Mouse (Mus musculus) neural tube, embryonic 14.5 days (tissue): ENCODE results near the gene Siah3. TPM values are rescaled to one million over a fixed set of nuclear protein-coding genes. Genes with fewer than 3 reads are reported as not detected.

ENCODE experiments used
- ATAC-seq: fragments of 200-750 bp; cut with Nextera tagmentation; 2 replicates; pipeline ENCODE4 v1.8.0; 2017; ENCODE audit warnings: low read depth, mild to moderate bottlenecking, moderate TSS enrichment, moderate library complexity
- H3K27ac ChIP-seq: fragments of 300-500 bp; sonication (generic); 2 replicates; pipeline ENCODE4 v1.5.1; 2014; ENCODE audit warnings: low read depth, mild to moderate bottlenecking, control low read depth, low read length, moderate library complexity, mixed read lengths
- H3K27me3 ChIP-seq: fragments of 300-500 bp; sonication (generic); 2 replicates; pipeline ENCODE4 v1.6.1; 2014; ENCODE audit warnings: low read length; ENCODE audit not compliant: control insufficient read depth, insufficient read depth
- H3K36me3 ChIP-seq: fragments of 300-500 bp; sonication (generic); 2 replicates; pipeline ENCODE4 v1.6.1; 2014; ENCODE audit warnings: low read length, mixed read lengths; ENCODE audit not compliant: control insufficient read depth, insufficient read depth
- H3K4me1 ChIP-seq: fragments of 300-500 bp; sonication (generic); 2 replicates; pipeline ENCODE4 v1.6.1; 2014; ENCODE audit warnings: low read length; ENCODE audit not compliant: control insufficient read depth, insufficient read depth
- H3K4me2 ChIP-seq: fragments of 300-500 bp; sonication (generic); 2 replicates; pipeline ENCODE4 v1.6.1; 2014; ENCODE audit warnings: mild to moderate bottlenecking, low read depth, low read length, control low read depth
- H3K4me3 ChIP-seq: fragments of 300-500 bp; sonication (generic); 2 replicates; pipeline ENCODE4 v1.5.1; 2014; ENCODE audit warnings: low read depth, low read length, control low read depth, mixed read lengths
- H3K9ac ChIP-seq: fragments of 300-500 bp; sonication (generic); replicated peaks from 2 replicates; pipeline ENCODE4 v1.6.1; 2014; ENCODE audit warnings: low read depth, mild to moderate bottlenecking, control low read depth, low read length, mixed read lengths
- H3K9me3 ChIP-seq: fragments of 300-500 bp; sonication (generic); 2 replicates; pipeline ENCODE4 v1.6.1; 2016; ENCODE audit warnings: low read length; ENCODE audit not compliant: control insufficient read depth
- WGBS: fragments of 180-500 bp; shearing (Covaris S2); extraction: QIAGEN DNeasy Blood & Tissue Kit; methylation state at CpG from one replicate; pipeline ENCODE4 v1.1.7; 2014; 5-methylcytosine and 5-hydroxymethylcytosine counted together
- polyA plus RNA-seq: library from polyadenylated mRNA; unstranded; fragments of >200 nt; fragmentation: Nextera tagmentation; extraction: Ambion mirVana; gene quantifications from 2 replicates; pipeline ENCODE4 v1.2.1, GENCODE M21; 2014

The Siah3 gene
- polyA plus RNA-seq, 1 experiment from 2014 or later = 11.1 TPM

GRCm38 (mm10) chr14:75459431-75459830 is 3.6 kb downstream of the Siah3 start:
- WGBS = 74% methylated on average over 10 of the region's 10 CpGs
- Histone ChIP-seq H3K27me3 (no peaks in the 10 kb centered on the region), H3K9me3 (no peaks in the 10 kb centered on the region), H3K27ac (peak overlapping the region; percentile 34; the same call in 1 of the 2 replicates), H3K36me3 (no peaks in the 10 kb centered on the region), H3K9ac (0 out of 2 replicates have a peak overlapping the region, but pooled peaks have one; percentile 16), H3K4me1 (peaks cover 19% of the 10 kb centered on the region), H3K4me2 (peak overlapping the region; percentile 63; the same call in 1 of the 2 replicates), H3K4me3 (no peak overlapping the region)
- no peak for ATAC-seq

DNA sequence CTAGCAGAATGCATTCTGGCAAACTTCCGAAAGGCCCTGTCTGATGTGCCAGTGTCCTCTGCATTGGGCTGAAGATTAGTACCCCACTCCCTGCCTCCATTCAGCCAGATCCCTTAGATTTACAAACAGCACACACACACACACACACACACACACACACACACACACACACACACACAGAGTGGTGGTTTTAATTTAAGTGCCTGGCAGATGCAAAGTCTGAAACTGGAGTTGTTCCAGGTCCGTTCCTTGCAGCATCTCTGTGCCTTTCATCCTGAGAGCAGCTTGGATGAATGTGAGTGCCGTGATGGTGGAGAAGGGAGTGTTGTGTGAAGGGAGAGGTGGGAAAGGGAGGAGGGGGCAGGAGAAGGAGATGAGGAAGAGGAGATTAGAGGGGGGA is 4.2 kb downstream of the Siah3 start:
- peaks cover 14% of the 10 kb centered on the region for H3K4me1 ChIP-seq

DNA sequence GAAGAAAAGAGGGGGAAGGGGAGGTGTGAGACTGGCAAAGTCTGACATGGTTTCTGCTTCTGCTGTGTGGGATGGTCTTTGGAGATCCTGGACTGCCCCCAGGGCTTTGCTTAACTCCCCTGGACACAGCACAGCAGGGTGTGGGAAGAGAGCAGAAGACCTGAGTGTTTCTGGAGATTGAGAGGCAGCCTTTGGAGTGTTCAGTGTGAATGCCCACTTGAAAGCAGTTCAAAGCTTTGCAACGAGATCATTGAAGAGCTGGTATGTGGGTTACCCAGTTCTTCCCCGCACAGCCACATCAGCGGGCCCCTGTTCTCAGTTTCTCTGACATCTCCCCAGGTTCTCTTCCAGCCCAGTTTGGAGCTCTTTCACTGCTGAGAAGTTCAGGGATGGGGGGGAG is 4.7 kb downstream of the Siah3 start:
- no peak overlapping the region for H3K4me3 ChIP-seq
- H3K27me3 ChIP-seq = no peaks in the 10 kb centered on the region
- WGBS = 53% methylated on average over 3 of the region's 3 CpGs
- no peak overlapping the region for H3K27ac ChIP-seq
- H3K4me1 ChIP-seq = peaks cover 13% of the 10 kb centered on the region
- H3K36me3 ChIP-seq = no peaks in the 10 kb centered on the region
- H3K9ac ChIP-seq = no peak overlapping the region
- H3K4me2 ChIP-seq = peak overlapping the region; percentile 0; the same call in 1 of the 2 replicates
- H3K9me3 ChIP-seq = no peaks in the 10 kb centered on the region
- no peak for ATAC-seq

More for the DNA sequence above, 4.2 kb downstream of the Siah3 start:
- Histone ChIP-seq H3K9ac (no peak overlapping the region), H3K36me3 (no peaks in the 10 kb centered on the region), H3K4me3 (no peak overlapping the region), H3K9me3 (no peaks in the 10 kb centered on the region), H3K4me2 (peak overlapping the region; percentile 6; the same call in 1 of the 2 replicates), H3K27ac (peak overlapping the region; percentile 34; the same call in 1 of the 2 replicates), H3K27me3 (no peaks in the 10 kb centered on the region)
- ATAC-seq = no peak
- WGBS = 31% methylated on average over 3 of the region's 3 CpGs

GRCm38 (mm10) chr14:75461770-75462169 is 6.0 kb downstream of the Siah3 start:
- Histone ChIP-seq H3K27me3 (no peaks in the 10 kb centered on the region), H3K4me2 (no peak overlapping the region), H3K9me3 (no peaks in the 10 kb centered on the region), H3K9ac (no peak overlapping the region), H3K4me1 (peaks cover 13% of the 10 kb centered on the region), H3K27ac (no peak overlapping the region), H3K36me3 (no peaks in the 10 kb centered on the region), H3K4me3 (no peak overlapping the region)
- 89% methylated on average over 4 of the region's 4 CpGs for WGBS
- no peak for ATAC-seq

DNA sequence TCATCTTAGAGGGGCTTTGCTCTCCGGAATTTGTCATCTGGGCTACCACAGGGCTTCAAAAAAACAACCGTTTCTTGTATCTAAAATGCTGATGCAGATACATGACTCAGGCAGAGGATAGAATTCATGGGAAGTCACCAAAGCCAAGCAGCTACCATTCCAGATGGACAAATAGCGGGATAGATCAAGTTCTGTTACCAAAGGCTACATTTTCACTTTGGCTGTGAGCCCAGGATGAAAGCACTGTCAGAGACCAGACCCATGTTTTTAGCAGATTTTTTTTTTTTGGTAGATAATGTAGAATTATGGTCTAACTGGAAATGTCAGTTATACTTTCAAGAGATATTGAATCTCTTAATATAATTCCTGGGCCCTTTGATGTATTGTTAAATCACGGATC is 7.4 kb downstream of the Siah3 start:
- Histone ChIP-seq H3K4me3 (no peak overlapping the region), H3K9ac (no peak overlapping the region), H3K9me3 (no peaks in the 10 kb centered on the region), H3K27ac (no peak overlapping the region), H3K36me3 (no peaks in the 10 kb centered on the region), H3K4me2 (no peak overlapping the region), H3K27me3 (no peaks in the 10 kb centered on the region), H3K4me1 (peaks cover 11% of the 10 kb centered on the region)
- ATAC-seq = no peak
- 93% methylated on average over 4 of the region's 4 CpGs for WGBS

GRCm38 (mm10) chr14:75468941-75469340 is 13.2 kb downstream of the Siah3 start:
- H3K9ac ChIP-seq = no peak overlapping the region
- H3K4me3 ChIP-seq = no peak overlapping the region
- no peak overlapping the region for H3K27ac ChIP-seq
- no peaks in the 10 kb centered on the region for H3K9me3 ChIP-seq
- H3K27me3 ChIP-seq = no peaks in the 10 kb centered on the region
- 86% methylated on average over 4 of the region's 4 CpGs for whole genome bisulfite sequencing
- H3K4me2 ChIP-seq = no peak overlapping the region
- ATAC-seq = no peak
- no peaks in the 10 kb centered on the region for H3K4me1 ChIP-seq
- H3K36me3 ChIP-seq = no peaks in the 10 kb centered on the region

GRCm38 (mm10) chr14:75473061-75473930 is 17.5 kb downstream of the Siah3 start:
- no peak overlapping the region for H3K4me2 ChIP-seq
- ATAC-seq = peak; percentile 89
- H3K4me1 ChIP-seq = no peaks in the 10 kb centered on the region
- H3K27ac ChIP-seq = peak overlapping the region; percentile 50; the same call in 1 of the 2 replicates
- no peaks in the 10 kb centered on the region for H3K27me3 ChIP-seq
- no peak overlapping the region for H3K4me3 ChIP-seq
- 48% methylated on average over 9 of the region's 9 CpGs for WGBS
- H3K9ac ChIP-seq = no peak overlapping the region
- no peaks in the 10 kb centered on the region for H3K9me3 ChIP-seq
- no peaks in the 10 kb centered on the region for H3K36me3 ChIP-seq

GRCm38 (mm10) chr14:75475887-75476286 is 20.1 kb downstream of the Siah3 start:
- WGBS = 97% methylated on average over 2 of the region's 2 CpGs
- H3K27me3 ChIP-seq = no peaks in the 10 kb centered on the region
- no peak for ATAC-seq
- no peak overlapping the region for H3K27ac ChIP-seq
- H3K9me3 ChIP-seq = no peaks in the 10 kb centered on the region
- no peaks in the 10 kb centered on the region for H3K4me1 ChIP-seq
- no peaks in the 10 kb centered on the region for H3K36me3 ChIP-seq
- no peak overlapping the region for H3K4me3 ChIP-seq
- no peak overlapping the region for H3K9ac ChIP-seq
- H3K4me2 ChIP-seq = no peak overlapping the region
